Mouse (Mus musculus): ENCODE data around the gene Gpatch2.

Gene Gpatch2

GRCm38 (mm10) chr1:187244734-187245133, 29.4 kb downstream of the Gpatch2 start:
- no peak for DNase-seq (ENCODE audit: low spot score)

- DNase-seq (ENCODE audit: low spot score) = no peak
Measured at GRCm38 (mm10) chr1:187250741-187251262, 35.5 kb downstream of the Gpatch2 start.

- no peak for DNase-seq (ENCODE audit: low spot score)
Measured at GRCm38 (mm10) chr1:187258756-187259155, 43.4 kb downstream of the Gpatch2 start.

- DNase-seq (ENCODE audit: low spot score) = no peak
Measured at GRCm38 (mm10) chr1:187267601-187268000, 52.3 kb downstream of the Gpatch2 start.

GRCm38 (mm10) chr1:187270318-187271247, 55.3 kb downstream of the Gpatch2 start:
- no peak for DNase-seq (ENCODE audit: low spot score)

- DNase-seq (ENCODE audit: low spot score) = no peak
Measured at GRCm38 (mm10) chr1:187277324-187277723, 62.0 kb downstream of the Gpatch2 start.

- no peak for DNase-seq (ENCODE audit: low spot score)
Measured at GRCm38 (mm10) chr1:187278472-187278871, 63.2 kb downstream of the Gpatch2 start.

GRCm38 (mm10) chr1:187279776-187280175, 64.5 kb downstream of the Gpatch2 start:
- no peak for DNase-seq (ENCODE audit: low spot score)

- DNase-seq (ENCODE audit: low spot score) = no peak
Measured at GRCm38 (mm10) chr1:187282321-187282720, 67.0 kb downstream of the Gpatch2 start.

- DNase-seq (ENCODE audit: low spot score) = peak; percentile 24
Measured at GRCm38 (mm10) chr1:187282804-187283203, 67.5 kb downstream of the Gpatch2 start.

GRCm38 (mm10) chr1:187285735-187286134, 70.4 kb downstream of the Gpatch2 start:
- DNase-seq (ENCODE audit: low spot score) = no peak

GRCm38 (mm10) chr1:187286411-187286810, 71.1 kb downstream of the Gpatch2 start:
- DNase-seq (ENCODE audit: low spot score) = no peak

- no peak for DNase-seq (ENCODE audit: low spot score)
Measured at GRCm38 (mm10) chr1:187286924-187287323, 71.6 kb downstream of the Gpatch2 start.

GRCm38 (mm10) chr1:187290186-187290585, 74.9 kb downstream of the Gpatch2 start:
- no peak for DNase-seq (ENCODE audit: low spot score)

GRCm38 (mm10) chr1:187291480-187292394, 76.4 kb downstream of the Gpatch2 start:
- DNase-seq (ENCODE audit: low spot score) = no peak

- no peak for DNase-seq (ENCODE audit: low spot score)
Measured at GRCm38 (mm10) chr1:187292395-187292749, 77.1 kb downstream of the Gpatch2 start.

GRCm38 (mm10) chr1:187293233-187293632, 77.9 kb downstream of the Gpatch2 start:
- DNase-seq (ENCODE audit: low spot score) = no peak

GRCm38 (mm10) chr1:187294522-187294921, 79.2 kb downstream of the Gpatch2 start:
- DNase-seq (ENCODE audit: low spot score) = no peak

GRCm38 (mm10) chr1:187295038-187295559, 79.8 kb downstream of the Gpatch2 start:
- no peak for DNase-seq (ENCODE audit: low spot score)

GRCm38 (mm10) chr1:187295711-187296110, 80.4 kb downstream of the Gpatch2 start:
- DNase-seq (ENCODE audit: low spot score) = no peak

GRCm38 (mm10) chr1:187299236-187299635, 83.9 kb downstream of the Gpatch2 start:
- DNase-seq (ENCODE audit: low spot score) = no peak

GRCm38 (mm10) chr1:187300626-187301025, 85.3 kb downstream of the Gpatch2 start:
- DNase-seq (ENCODE audit: low spot score) = peak; percentile 26

All from layer of hippocampus, adult 11-12 months (tissue).